Comparison of ENCODE assay signal across 8 mouse cellular contexts in genomic region chr17:70527101-70527500, GRCm38 (mm10).
A peak's percentile ranks its signal among the peaks of the same experiment; 100 is the strongest.
DNase-seq lines count a peak whose midpoint lies in the region; ATAC-seq and TF ChIP-seq lines count a peak whose summit lies in the region.

No protein-coding gene starts in this region.

- ATAC-seq in granulocyte monocyte progenitor cell, adult 5-6 weeks (replicated peaks; ENCODE audit: poor library complexity, severe bottlenecking) = peak; percentile 90
- peak; percentile 47; the same call in 1 of the 2 replicates for ATAC-seq in midbrain, postnatal 0 days (ENCODE audit: low FRiP score)
- no peak for ATAC-seq in CD4-positive, CD25-positive, alpha-beta regulatory T cell, adult 4 months

- H3K9me3 ChIP-seq in midbrain, postnatal 0 days (ENCODE audit: low read length) = no peaks in the 10 kb centered on the region

- no peak overlapping the region for H3K9ac ChIP-seq in midbrain, postnatal 0 days (replicated peaks; ENCODE audit: low read length, poor library complexity, severe bottlenecking)

- no peak for TF ChIP-seq POLR2A in kidney, adult 2 months (IDR thresholded peaks at IDR 0.05; ENCODE audit: low read depth, low read length)

- H3K4me1 ChIP-seq in kidney, adult 2 months (ENCODE audit: control insufficient read depth, insufficient read depth, low read length) = no peaks in the 10 kb centered on the region
- H3K4me1 ChIP-seq in midbrain, postnatal 0 days (ENCODE audit: insufficient read depth, low read length) = no peaks in the 10 kb centered on the region; the same call in 1 of the 2 replicates

- DNase-seq in kidney, adult 2 months = peak; percentile 29
- DNase-seq in kidney, adult 18-20 months = no peak
- peak; percentile 49 for DNase-seq in ES-CJ7 (ENCODE audit: low read depth, low spot score)
- DNase-seq in cerebellum, adult 18-20 months = peak; percentile 64 to 67
- DNase-seq in layer of hippocampus, adult 2 months (ENCODE audit: low spot score in 2 of 2) = peak; percentile 57 to 67
- peak; percentile 60 for DNase-seq in midbrain, postnatal 0 days (ENCODE audit: low spot score)

- H3K27me3 ChIP-seq in kidney, adult 2 months (replicated peaks; ENCODE audit: control insufficient read depth, insufficient read depth, low read length) = no peaks in the 10 kb centered on the region
- no peaks in the 10 kb centered on the region for H3K27me3 ChIP-seq in midbrain, postnatal 0 days (ENCODE audit: insufficient read depth, low read length)

- 37% methylated on average over 9 of the region's 9 CpGs for WGBS in kidney, adult 2 months
- WGBS in midbrain, postnatal 0 days = 32% methylated on average over 9 of the region's 9 CpGs

- H3K36me3 ChIP-seq in kidney, adult 2 months (ENCODE audit: control insufficient read depth, insufficient read depth, low read length) = no peaks in the 10 kb centered on the region
- no peaks in the 10 kb centered on the region for H3K36me3 ChIP-seq in midbrain, postnatal 0 days (ENCODE audit: insufficient read depth, low read length)

- H3K27ac ChIP-seq in kidney, adult 2 months (ENCODE audit: insufficient read depth, low read depth, low read length) = no peak overlapping the region
- H3K27ac ChIP-seq in layer of hippocampus, adult 2 months = peak overlapping the region; percentile 64
- H3K27ac ChIP-seq in midbrain, postnatal 0 days (ENCODE audit: low read depth, low read length) = no peak overlapping the region

- H3K4me3 ChIP-seq in kidney, adult 2 months (ENCODE audit: insufficient read depth, low read depth, low read length) = no peak overlapping the region
- peak overlapping the region; percentile 75; the same call in 1 of the 2 replicates for H3K4me3 ChIP-seq in layer of hippocampus, adult 2 months
- no peak overlapping the region for H3K4me3 ChIP-seq in midbrain, postnatal 0 days (ENCODE audit: low read depth, low read length)

- no peak overlapping the region for H3K4me2 ChIP-seq in midbrain, postnatal 0 days (ENCODE audit: low read depth, low read length, poor library complexity, severe bottlenecking)

- TF ChIP-seq CTCF in kidney, adult 2 months (conservative IDR thresholded peaks at IDR 0.05; ENCODE audit: insufficient read depth, insufficient read length, low read depth, low read length) = peak; percentile 57
- peak; percentile 92 for TF ChIP-seq CTCF in layer of hippocampus, adult 2 months (conservative IDR thresholded peaks at IDR 0.05)
- peak; percentile 70 for TF ChIP-seq CTCF in midbrain, postnatal 0 days (IDR thresholded peaks at IDR 0.05)
